8 mouse cellular contexts compared by ENCODE assay signal in the genomic region with DNA sequence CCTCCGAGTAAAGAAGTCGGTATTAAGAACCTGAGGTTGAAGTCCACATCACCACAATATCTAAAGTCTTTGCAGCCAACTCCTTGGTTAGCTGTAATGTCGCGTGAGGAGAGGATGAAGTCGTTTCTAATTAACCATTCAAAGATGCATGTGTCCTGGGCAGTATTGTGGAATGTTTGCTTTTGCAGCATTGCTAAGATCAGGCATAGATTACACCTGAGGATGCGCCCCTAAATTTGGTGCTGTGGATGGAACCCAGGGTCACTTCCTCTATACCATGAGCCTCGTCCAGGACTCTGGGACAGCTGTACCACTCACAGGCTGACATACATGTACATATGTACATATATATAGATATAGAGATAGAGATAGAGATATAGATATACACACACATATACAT. TPM values are rescaled to one million over a fixed set of nuclear protein-coding genes. Genes with fewer than 3 reads are reported as not detected.
A peak's percentile ranks its signal among the peaks of the same experiment; 100 is the strongest.
DNase-seq lines count a peak whose midpoint lies in the region; ATAC-seq and TF ChIP-seq lines count a peak whose summit lies in the region.

No protein-coding gene starts in this region.

- H3K4me1 ChIP-seq in heart, embryonic 10.5 days: peaks cover 11% of the 10 kb centered on the region
- H3K4me1 ChIP-seq in E14TG2a.4 (replicated peaks; ENCODE audit: low read depth, low read length): peaks cover 50% of the 10 kb centered on the region
- H3K4me1 ChIP-seq in forebrain, postnatal 0 days (ENCODE audit: insufficient read depth): 0 out of 2 replicates have a peak, but pooled peaks cover 3% of the 10 kb centered on the region
- H3K4me1 ChIP-seq in liver, embryonic 16.5 days (ENCODE audit: control insufficient read depth, low read depth, low read length): peaks cover 20% of the 10 kb centered on the region

- peak overlapping the region; percentile 90 for H3K4me2 ChIP-seq in forebrain, postnatal 0 days (ENCODE audit: low read depth)
- H3K4me2 ChIP-seq in liver, embryonic 16.5 days (ENCODE audit: low read depth, low read length): peak overlapping the region; percentile 99

- H3K9me3 ChIP-seq in heart, embryonic 10.5 days: peaks cover 7% of the 10 kb centered on the region; the same call in 1 of the 2 replicates
- 0 out of 2 replicates have a peak, but pooled peaks cover 3% of the 10 kb centered on the region for H3K9me3 ChIP-seq in E14TG2a.4 (ENCODE audit: low read length)
- H3K9me3 ChIP-seq in forebrain, postnatal 0 days (ENCODE audit: low read length): no peaks in the 10 kb centered on the region
- no peaks in the 10 kb centered on the region for H3K9me3 ChIP-seq in liver, embryonic 16.5 days (replicated peaks; ENCODE audit: control insufficient read depth, low read length)

- TF ChIP-seq CTCF in E14TG2a.4 (conservative IDR thresholded peaks at IDR 0.05; ENCODE audit: low read length): no peak
- TF ChIP-seq CTCF in forebrain, postnatal 0 days (IDR thresholded peaks at IDR 0.05; ENCODE audit: low read depth): no peak

- H3K36me3 ChIP-seq in heart, embryonic 10.5 days: peaks cover 40% of the 10 kb centered on the region
- peaks cover 43% of the 10 kb centered on the region for H3K36me3 ChIP-seq in E14TG2a.4 (ENCODE audit: insufficient read depth, low read length)
- peaks cover 31% of the 10 kb centered on the region for H3K36me3 ChIP-seq in forebrain, postnatal 0 days (ENCODE audit: insufficient read depth)
- peaks cover 20% of the 10 kb centered on the region for H3K36me3 ChIP-seq in liver, embryonic 16.5 days (ENCODE audit: control insufficient read depth, insufficient read depth)

- intact Hi-C loops in gastrocnemius, postnatal 36 days (cut with DNase I): no loop called here

- peak overlapping the region; percentile 95 for H3K9ac ChIP-seq in forebrain, postnatal 0 days
- H3K9ac ChIP-seq in liver, embryonic 16.5 days (ENCODE audit: low read depth, low read length): peak overlapping the region; percentile 96

- H3K4me3 ChIP-seq in heart, embryonic 10.5 days: peak overlapping the region; percentile 97
- peak overlapping the region; percentile 98 for H3K4me3 ChIP-seq in E14TG2a.4 (replicated peaks; ENCODE audit: low read length)
- peak overlapping the region; percentile 92 for H3K4me3 ChIP-seq in forebrain, postnatal 0 days (ENCODE audit: low read depth, low read length)
- H3K4me3 ChIP-seq in liver, embryonic 16.5 days (ENCODE audit: low read depth, low read length): peak overlapping the region; percentile 97

- H3K27me3 ChIP-seq in heart, embryonic 10.5 days (ENCODE audit: insufficient read depth, poor library complexity, severe bottlenecking): no peaks in the 10 kb centered on the region
- H3K27me3 ChIP-seq in E14TG2a.4 (ENCODE audit: insufficient read depth, low read length): no peaks in the 10 kb centered on the region
- no peaks in the 10 kb centered on the region for H3K27me3 ChIP-seq in forebrain, postnatal 0 days (ENCODE audit: insufficient read depth, low read length)
- H3K27me3 ChIP-seq in liver, embryonic 16.5 days (ENCODE audit: control insufficient read depth, insufficient read depth, low read depth, low read length): no peaks in the 10 kb centered on the region

- no peak overlapping the region for H3K27ac ChIP-seq in heart, embryonic 10.5 days
- no peak overlapping the region for H3K27ac ChIP-seq in forebrain, postnatal 0 days (ENCODE audit: low read depth, low read length)
- no peak overlapping the region; the same call in 1 of the 2 replicates for H3K27ac ChIP-seq in liver, embryonic 16.5 days (ENCODE audit: low read length)

- ATAC-seq in forebrain, postnatal 0 days: no peak
- ATAC-seq in liver, embryonic 16.5 days (ENCODE audit: low read depth): no peak

- DNase-seq in heart, embryonic 10.5 days (ENCODE audit: low spot score): peak; percentile 66
- no peak for DNase-seq in heart, adult 8-10 months (ENCODE audit: low spot score)
- DNase-seq in forebrain, postnatal 0 days: no peak
- no peak for DNase-seq in thymus, postnatal 10 days (ENCODE audit: low spot score in 2 of 2)
- no peak for DNase-seq in layer of hippocampus, adult 9-10 months (ENCODE audit: low spot score)
- DNase-seq in gastrocnemius, postnatal 36 days: no peak

- 44% methylated on average over 7 of the region's 7 CpGs for whole genome bisulfite sequencing in heart, embryonic 10.5 days
- 40% methylated on average over 7 of the region's 7 CpGs for WGBS in forebrain, postnatal 0 days
- WGBS in liver, embryonic 16.5 days (ENCODE audit: insufficient replicate concordance): 34% methylated on average over 7 of the region's 7 CpGs

RNA-seq across cellular contexts. Expression of gene Cnot11, which starts 1.9 kb away (rescaled TPM):
- polyA plus RNA-seq in heart, embryonic 10.5 days (2016; fragmentation: Nextera tagmentation; extraction: Ambion mirVana): 20.1 and 27.7 TPM in 2 replicates
- 10 to 100 TPM; 13.3 to 15.1 (median 14.3) TPM for total RNA-seq in heart, adult 8-10 months (2022)
- 27.9 and 38.8 TPM in 2 replicates for total RNA-seq in forebrain, postnatal 0 days (2014; rRNA removed)
- polyA plus RNA-seq in forebrain, postnatal 0 days (2015; fragmentation: Nextera tagmentation; extraction: Ambion mirVana): 11.1 and 11.2 TPM in 2 replicates
- polyA plus RNA-seq in liver, embryonic 16.5 days (2015; fragmentation: Nextera tagmentation; extraction: Ambion mirVana): 4.5 and 5.6 TPM in 2 replicates
- total RNA-seq in gastrocnemius, postnatal 36 days (2021): 10 to 100 TPM; 14.9 to 17.0 TPM

RNA-seq across cellular contexts. Expression of gene Rnf149, which starts 40.5 kb away (rescaled TPM):
- polyA plus RNA-seq in heart, embryonic 10.5 days (2016; fragmentation: Nextera tagmentation; extraction: Ambion mirVana): 17.1 and 26.0 TPM in 2 replicates
- total RNA-seq in heart, adult 8-10 months (2022): 1 to 10 TPM; 6.2 to 9.5 (median 7.8) TPM
- 27.5 and 29.5 TPM in 2 replicates for total RNA-seq in forebrain, postnatal 0 days (2014; rRNA removed)
- 8.5 and 20.0 TPM in 2 replicates for polyA plus RNA-seq in forebrain, postnatal 0 days (2015; fragmentation: Nextera tagmentation; extraction: Ambion mirVana)
- 13.2 and 15.3 TPM in 2 replicates for polyA plus RNA-seq in liver, embryonic 16.5 days (2015; fragmentation: Nextera tagmentation; extraction: Ambion mirVana)
- total RNA-seq in gastrocnemius, postnatal 36 days (2021): 1 to 10 TPM; 6.0 to 6.9 TPM

RNA-seq across cellular contexts. Expression of gene Tbc1d8, which starts 58.1 kb away (rescaled TPM):
- polyA plus RNA-seq in heart, embryonic 10.5 days (2016; fragmentation: Nextera tagmentation; extraction: Ambion mirVana): 7.5 and 11.6 TPM in 2 replicates
- 1 to 10 TPM; 5.6 to 8.9 (median 5.8) TPM for total RNA-seq in heart, adult 8-10 months (2022)
- total RNA-seq in forebrain, postnatal 0 days (2014; rRNA removed): 15.9 and 19.3 TPM in 2 replicates
- polyA plus RNA-seq in forebrain, postnatal 0 days (2015; fragmentation: Nextera tagmentation; extraction: Ambion mirVana): 6.0 and 7.7 TPM in 2 replicates
- 6.2 and 7.2 TPM in 2 replicates for polyA plus RNA-seq in liver, embryonic 16.5 days (2015; fragmentation: Nextera tagmentation; extraction: Ambion mirVana)
- 1 to 10 TPM; 6.3 to 7.8 TPM for total RNA-seq in gastrocnemius, postnatal 36 days (2021)
